Mouse (Mus musculus) hindbrain, embryonic 13.5 days (tissue): ENCODE data around the gene Cd274. TPM values are rescaled to one million over a fixed set of nuclear protein-coding genes. Genes with fewer than 3 reads are reported as not detected.

Experiments used
- ATAC-seq: fragments of 200-750 bp; cut with Nextera tagmentation; 2 replicates; pipeline ENCODE4 v1.8.0; 2017; ENCODE audit warnings: moderate TSS enrichment; ENCODE audit not compliant: low FRiP score
- H3K27ac ChIP-seq: fragments of 300-500 bp; sonication (generic); 2 replicates; pipeline ENCODE4 v1.5.1; 2015; ENCODE audit warnings: inconsistent platforms, mild to moderate bottlenecking, moderate library complexity
- H3K27me3 ChIP-seq: fragments of 300-500 bp; sonication (generic); 2 replicates; pipeline ENCODE4 v1.6.1; 2015; ENCODE audit warnings: mild to moderate bottlenecking, inconsistent platforms
- H3K36me3 ChIP-seq: fragments of 300-500 bp; sonication (generic); 2 replicates; pipeline ENCODE4 v1.6.1; 2015; ENCODE audit warnings: mild to moderate bottlenecking, inconsistent platforms
- H3K4me1 ChIP-seq: fragments of 300-500 bp; sonication (generic); replicated peaks from 2 replicates; pipeline ENCODE4 v1.6.1; 2015; ENCODE audit warnings: inconsistent platforms
- H3K4me2 ChIP-seq: fragments of 300-500 bp; sonication (generic); 2 replicates; pipeline ENCODE4 v1.6.1; 2015; ENCODE audit warnings: inconsistent platforms, mild to moderate bottlenecking, moderate library complexity
- H3K4me3 ChIP-seq: fragments of 300-500 bp; sonication (generic); 2 replicates; pipeline ENCODE4 v1.5.1; 2015; ENCODE audit warnings: mild to moderate bottlenecking, inconsistent platforms
- H3K9ac ChIP-seq: fragments of 300-500 bp; sonication (generic); 2 replicates; pipeline ENCODE4 v1.6.1; 2015; ENCODE audit warnings: mild to moderate bottlenecking, inconsistent platforms
- H3K9me3 ChIP-seq: fragments of 300-500 bp; sonication (generic); 2 replicates; pipeline ENCODE4 v1.6.1; 2016; ENCODE audit warnings: inconsistent platforms
- WGBS: fragments of 180-500 bp; shearing (Covaris S2); methylation state at CpG from one replicate; pipeline ENCODE4 v1.1.7; 2015; 5-methylcytosine and 5-hydroxymethylcytosine counted together
- polyA plus RNA-seq: library from polyadenylated mRNA; unstranded; fragments of >200 nt; fragmentation: Nextera tagmentation; extraction: Ambion mirVana; gene quantifications from 2 replicates; pipeline ENCODE4 v1.2.1, GENCODE M21; 2015

Cd274 gene
- polyA plus RNA-seq, 1 experiment from 2014 or later, result 0.38 TPM

DNA sequence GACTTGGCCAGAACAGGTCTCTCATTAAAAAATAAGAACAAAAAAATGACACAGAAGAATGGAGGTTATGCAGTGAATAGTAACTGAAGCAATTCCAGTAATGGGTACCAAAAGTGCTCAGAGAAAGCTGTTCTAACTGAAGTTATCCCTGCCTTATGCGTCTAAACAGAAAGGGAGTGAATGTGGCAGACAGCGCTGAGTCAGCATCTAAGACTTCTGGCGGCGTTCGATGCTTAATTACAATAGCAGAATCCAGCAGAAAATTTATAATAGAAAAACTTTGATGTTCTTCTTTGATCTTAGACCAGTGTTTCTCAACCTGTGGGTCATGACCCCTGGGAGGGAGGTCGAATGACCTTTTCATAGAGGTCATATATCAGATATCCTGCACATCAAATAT, 21.6 kb upstream of the Cd274 start:
- WGBS, result 88% methylated on average over 6 of the region's 6 CpGs
- Histone ChIP-seq H3K36me3 (peaks cover 13% of the 10 kb centered on the region), H3K9ac (no peak overlapping the region), H3K4me3 (no peak overlapping the region), H3K27ac (no peak overlapping the region), H3K4me2 (no peak overlapping the region), H3K9me3 (no peaks in the 10 kb centered on the region), H3K27me3 (no peaks in the 10 kb centered on the region), H3K4me1 (no peaks in the 10 kb centered on the region)
- no peak for ATAC-seq

DNA sequence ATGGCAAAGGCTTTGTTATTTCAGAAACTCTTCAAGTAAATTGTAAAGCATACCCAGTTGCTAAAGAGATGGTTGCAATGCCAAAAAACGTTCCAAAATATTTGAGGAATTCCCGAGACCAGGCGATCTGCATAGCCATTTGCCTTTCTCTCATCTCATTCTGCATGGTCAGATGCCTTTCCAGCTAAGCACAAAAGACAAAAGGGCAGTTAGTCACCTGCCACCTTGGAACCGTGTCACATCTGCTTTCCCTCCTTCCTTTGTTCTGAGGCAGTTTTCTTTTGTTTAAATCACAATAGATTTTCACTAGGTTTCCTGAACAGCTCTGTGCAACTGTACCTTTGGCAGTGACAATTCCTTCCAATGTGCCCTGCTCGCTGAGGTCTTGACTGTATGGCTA, 16.3 kb upstream of the Cd274 start:
- Histone ChIP-seq H3K36me3 (peaks cover 17% of the 10 kb centered on the region), H3K4me2 (no peak overlapping the region), H3K9ac (no peak overlapping the region), H3K27ac (no peak overlapping the region), H3K27me3 (no peaks in the 10 kb centered on the region), H3K4me1 (peaks cover 13% of the 10 kb centered on the region), H3K9me3 (no peaks in the 10 kb centered on the region), H3K4me3 (no peak overlapping the region)
- WGBS, result 18% methylated on average over 5 of the region's 5 CpGs
- ATAC-seq, result no peak

DNA sequence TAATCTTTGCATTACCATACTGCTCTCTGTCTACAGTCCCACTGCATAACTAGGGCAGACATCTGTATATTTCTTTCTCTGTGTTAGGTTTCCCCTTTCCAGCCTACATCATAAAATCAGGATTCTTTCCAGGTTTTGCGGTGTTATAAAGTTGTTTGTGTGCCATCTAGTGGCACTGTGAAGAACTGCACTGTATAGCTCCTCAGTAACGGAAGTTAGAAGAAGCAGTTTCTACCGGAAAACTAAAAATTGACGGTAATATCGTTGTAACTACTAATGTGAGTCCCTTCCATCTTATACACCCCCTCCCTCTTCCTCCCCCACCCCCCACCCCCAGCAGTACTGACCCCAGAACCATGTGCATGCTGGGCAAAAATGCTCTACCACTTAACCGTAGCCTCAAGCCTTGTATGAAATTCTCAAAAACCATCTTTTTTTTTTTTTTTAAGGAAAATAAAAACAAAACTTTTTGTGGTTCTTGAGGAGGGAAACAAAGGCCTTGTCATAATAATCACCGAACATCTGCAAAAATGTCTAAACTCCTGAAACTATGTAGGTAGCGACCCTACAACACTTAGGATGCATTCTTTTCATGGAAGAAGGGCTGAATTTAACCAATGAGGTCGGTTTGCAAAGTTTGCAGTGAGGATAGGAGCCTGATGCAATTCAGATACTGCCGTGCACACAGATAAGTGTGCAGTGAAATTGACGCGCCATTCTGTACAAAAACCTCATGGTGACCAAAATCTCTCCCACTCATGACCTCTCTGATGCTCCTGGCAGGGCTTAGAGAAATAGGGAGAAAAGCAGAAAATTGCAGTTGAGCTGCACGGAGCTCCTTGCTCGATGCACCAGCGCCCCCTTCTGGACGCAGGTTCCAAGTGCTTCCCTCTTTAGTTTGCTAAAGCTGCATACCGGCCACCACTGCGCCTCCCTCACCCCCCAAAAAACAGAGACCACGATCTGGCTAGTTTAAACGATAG, 12.1 kb upstream of the Cd274 start:
- Histone ChIP-seq H3K36me3 (peaks cover 27% of the 10 kb centered on the region), H3K4me1 (peaks cover 16% of the 10 kb centered on the region), H3K9me3 (no peaks in the 10 kb centered on the region), H3K4me2 (peak overlapping the region; percentile 51), H3K27me3 (no peaks in the 10 kb centered on the region), H3K27ac (no peak overlapping the region), H3K9ac (no peak overlapping the region), H3K4me3 (peak overlapping the region; percentile 15; the same call in 1 of the 2 replicates)
- WGBS, result 5% methylated on average over 20 of the region's 20 CpGs
- ATAC-seq, result peak; percentile 77

DNA sequence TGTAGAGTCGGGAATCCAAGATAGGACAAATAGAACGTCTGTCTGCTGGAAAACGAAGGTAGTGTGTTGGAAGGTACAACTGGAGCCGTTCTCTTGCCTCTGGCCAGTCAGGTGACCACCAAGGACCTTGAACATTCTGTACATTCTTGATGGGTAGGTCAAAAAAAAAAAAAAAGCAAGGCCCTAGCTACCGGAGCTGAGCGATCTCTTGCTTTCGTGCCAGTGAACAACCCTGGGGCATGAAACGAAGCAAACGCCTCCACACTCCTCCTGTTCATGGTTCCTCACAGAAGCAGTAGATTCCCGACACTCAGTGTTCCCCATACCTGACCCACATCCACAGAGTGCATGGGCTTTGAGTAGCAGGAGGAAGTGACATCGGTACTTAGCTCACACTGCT, 11.0 kb upstream of the Cd274 start:
- ATAC-seq, result no peak
- no peak overlapping the region for H3K27ac ChIP-seq
- 93% methylated on average over 11 of the region's 11 CpGs for WGBS

DNA sequence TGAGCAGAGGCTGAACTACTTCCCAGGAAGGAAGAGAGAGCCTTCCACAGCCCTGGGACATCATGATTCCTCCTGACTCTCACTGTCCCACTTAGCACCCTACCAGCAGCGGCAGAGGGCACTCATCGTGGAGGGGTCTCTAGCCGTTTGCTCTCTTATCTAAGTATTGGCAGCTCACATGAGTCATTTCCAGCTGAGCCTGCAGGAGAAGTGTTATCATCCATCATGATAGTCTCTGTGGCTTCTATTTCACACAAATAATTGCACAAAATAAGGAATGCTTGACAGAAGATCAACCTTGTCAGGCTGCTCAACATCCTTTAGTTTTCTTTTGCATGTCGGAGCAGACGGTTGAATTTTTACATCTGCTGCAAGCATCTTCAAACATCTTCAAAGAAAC, 7.0 kb upstream of the Cd274 start:
- 83% methylated on average over 5 of the region's 5 CpGs for WGBS
- Histone ChIP-seq H3K9ac (0 out of 2 replicates have a peak overlapping the region, but pooled peaks have one; percentile 87), H3K4me1 (peaks cover 26% of the 10 kb centered on the region), H3K27ac (no peak overlapping the region), H3K27me3 (no peaks in the 10 kb centered on the region), H3K4me3 (no peak overlapping the region), H3K9me3 (no peaks in the 10 kb centered on the region), H3K36me3 (peaks cover 23% of the 10 kb centered on the region), H3K4me2 (peak overlapping the region; percentile 64)
- ATAC-seq, result no peak

More for the DNA sequence above, 11.0 kb upstream of the Cd274 start:
- H3K4me2 ChIP-seq, result no peak overlapping the region
- no peak overlapping the region for H3K4me3 ChIP-seq
- H3K4me1 ChIP-seq, result peaks cover 22% of the 10 kb centered on the region
- no peak overlapping the region for H3K9ac ChIP-seq
- no peaks in the 10 kb centered on the region for H3K9me3 ChIP-seq
- no peaks in the 10 kb centered on the region for H3K27me3 ChIP-seq
- peaks cover 26% of the 10 kb centered on the region for H3K36me3 ChIP-seq

DNA sequence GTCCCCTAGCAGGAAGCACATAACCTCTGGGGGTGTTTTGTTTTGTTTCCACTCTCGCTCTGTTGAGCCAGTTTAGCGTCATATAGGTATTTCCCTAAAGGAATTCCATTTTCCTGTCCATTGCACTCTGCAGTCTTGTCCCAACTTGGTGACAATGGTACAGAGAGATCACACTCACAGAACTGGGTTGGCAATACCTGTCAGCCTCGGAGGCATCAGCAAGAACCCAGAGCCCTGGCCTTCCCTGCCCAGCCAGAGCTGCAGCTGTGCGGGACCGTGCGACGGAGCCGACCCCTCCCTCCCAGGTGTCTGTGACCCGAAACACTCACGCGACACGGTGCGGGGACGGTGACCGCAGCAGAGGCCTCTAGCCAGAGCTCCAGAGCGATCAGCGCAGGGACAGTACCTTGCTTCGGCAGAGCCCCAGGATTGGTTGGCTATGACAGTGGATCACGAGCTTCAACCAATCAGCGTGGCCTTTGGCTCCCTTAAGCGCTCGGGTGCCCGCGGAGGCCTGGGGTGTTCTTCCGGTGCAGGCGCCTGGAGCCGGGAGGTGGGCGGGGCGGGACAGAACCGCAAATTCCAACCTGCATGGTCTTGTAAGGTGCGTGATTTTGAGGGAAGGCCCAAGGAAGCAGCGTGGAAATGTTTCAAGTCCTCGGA, 5.7 kb upstream of the Cd274 start:
- Histone ChIP-seq H3K4me2 (peak overlapping the region; percentile 64), H3K9ac (peak overlapping the region; percentile 87), H3K4me3 (peak overlapping the region; percentile 75), H3K9me3 (no peaks in the 10 kb centered on the region), H3K4me1 (peaks cover 22% of the 10 kb centered on the region), H3K27ac (peak overlapping the region; percentile 77), H3K36me3 (peaks cover 19% of the 10 kb centered on the region), H3K27me3 (no peaks in the 10 kb centered on the region)
- 2% methylated on average over 33 of the region's 33 CpGs for WGBS
- ATAC-seq, result peak; percentile 100

DNA sequence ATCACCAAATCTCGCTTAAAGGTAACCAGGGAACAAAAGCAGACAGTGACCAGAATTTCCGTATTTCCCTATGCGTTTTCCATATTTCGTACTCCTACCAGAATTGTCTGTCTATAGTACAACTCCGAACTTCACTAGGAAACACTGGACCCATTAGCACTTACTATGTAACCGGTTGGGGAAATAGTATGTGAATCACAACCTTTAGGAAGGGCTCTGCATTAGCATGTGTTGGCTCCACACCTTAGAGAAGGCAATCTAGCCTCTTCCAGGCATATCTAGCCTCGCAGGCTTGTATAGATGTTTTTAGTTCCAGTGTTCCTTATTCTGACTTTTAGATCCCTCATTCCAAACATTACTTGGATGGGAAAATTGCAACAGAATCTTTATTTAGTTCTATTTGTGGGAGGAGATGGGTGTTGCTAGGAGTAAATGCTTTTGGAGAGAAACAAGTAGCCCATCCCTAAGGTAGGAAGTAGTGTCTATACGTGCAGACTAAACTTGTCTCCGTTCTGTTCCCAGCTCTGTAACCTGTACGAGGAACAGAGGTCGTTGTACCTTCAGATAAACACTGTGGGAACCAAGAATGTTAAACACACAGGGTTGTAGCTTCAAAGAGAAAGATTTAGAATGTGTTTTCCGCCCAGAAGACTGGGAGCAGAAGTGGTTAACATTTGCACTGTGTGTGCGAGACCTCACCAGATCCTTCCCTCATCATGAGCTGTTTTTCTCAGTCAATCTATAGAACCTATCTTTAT, 4.9 kb upstream of the Cd274 start:
- Histone ChIP-seq H3K4me1 (peaks cover 23% of the 10 kb centered on the region), H3K27ac (peak overlapping the region; percentile 77), H3K9ac (peak overlapping the region; percentile 87), H3K9me3 (no peaks in the 10 kb centered on the region), H3K4me2 (peak overlapping the region; percentile 64), H3K27me3 (no peaks in the 10 kb centered on the region), H3K36me3 (peaks cover 16% of the 10 kb centered on the region), H3K4me3 (peak overlapping the region; percentile 75)
- 50% methylated on average over 13 of the region's 13 CpGs for WGBS
- peak; percentile 60 for ATAC-seq

DNA sequence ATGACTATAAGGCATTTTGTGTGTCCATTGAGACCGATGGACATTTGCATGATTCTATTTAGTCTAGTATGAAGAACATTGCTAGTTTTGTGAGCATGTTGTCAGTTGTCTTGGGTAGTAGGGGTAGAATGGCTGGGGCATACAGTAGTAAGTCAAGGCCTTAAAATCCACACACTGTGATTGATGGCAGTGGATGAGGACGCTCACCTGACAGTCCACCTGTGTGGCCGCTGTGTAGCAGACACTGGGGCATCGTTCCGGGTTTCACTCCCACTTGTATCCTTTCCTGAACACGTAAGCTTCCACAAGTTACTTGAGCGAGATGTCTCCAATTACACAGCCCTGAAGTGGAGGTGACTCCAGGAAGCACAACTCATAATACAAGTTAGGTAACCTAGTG, 3.7 kb upstream of the Cd274 start:
- ATAC-seq, result no peak
- WGBS, result 90% methylated on average over 7 of the region's 7 CpGs
- Histone ChIP-seq H3K4me1 (peaks cover 26% of the 10 kb centered on the region), H3K36me3 (peaks cover 7% of the 10 kb centered on the region), H3K4me3 (no peak overlapping the region), H3K27me3 (peaks cover under 1% of the 10 kb centered on the region; the same call in 1 of the 2 replicates), H3K9me3 (no peaks in the 10 kb centered on the region), H3K27ac (no peak overlapping the region), H3K4me2 (no peak overlapping the region), H3K9ac (no peak overlapping the region)

DNA sequence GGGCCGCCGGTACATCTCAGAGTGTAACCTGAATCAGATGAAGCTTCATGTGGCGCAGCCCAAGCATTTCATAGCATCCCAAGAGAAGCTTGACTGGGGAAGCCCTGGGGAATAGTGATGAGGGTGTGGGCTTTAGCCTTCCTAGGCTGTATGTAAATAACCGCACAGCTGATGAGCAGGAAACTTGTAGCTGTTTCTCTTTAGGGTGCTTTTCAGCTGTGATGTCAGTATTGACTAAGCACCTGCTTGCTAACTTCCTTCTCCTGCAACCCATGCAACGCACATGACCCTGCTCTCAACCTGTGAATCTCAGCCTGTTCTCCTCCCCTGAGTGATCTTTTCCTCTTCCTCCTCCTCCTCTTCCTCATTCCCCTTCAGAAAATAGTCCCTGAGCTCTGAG, 3.2 kb upstream of the Cd274 start:
- Histone ChIP-seq H3K9ac (no peak overlapping the region), H3K9me3 (no peaks in the 10 kb centered on the region), H3K27ac (no peak overlapping the region), H3K4me2 (no peak overlapping the region), H3K4me1 (peaks cover 26% of the 10 kb centered on the region), H3K27me3 (peaks cover 5% of the 10 kb centered on the region; the same call in 1 of the 2 replicates), H3K4me3 (no peak overlapping the region), H3K36me3 (peaks cover 1% of the 10 kb centered on the region)
- 76% methylated on average over 5 of the region's 5 CpGs for WGBS
- no peak for ATAC-seq

DNA sequence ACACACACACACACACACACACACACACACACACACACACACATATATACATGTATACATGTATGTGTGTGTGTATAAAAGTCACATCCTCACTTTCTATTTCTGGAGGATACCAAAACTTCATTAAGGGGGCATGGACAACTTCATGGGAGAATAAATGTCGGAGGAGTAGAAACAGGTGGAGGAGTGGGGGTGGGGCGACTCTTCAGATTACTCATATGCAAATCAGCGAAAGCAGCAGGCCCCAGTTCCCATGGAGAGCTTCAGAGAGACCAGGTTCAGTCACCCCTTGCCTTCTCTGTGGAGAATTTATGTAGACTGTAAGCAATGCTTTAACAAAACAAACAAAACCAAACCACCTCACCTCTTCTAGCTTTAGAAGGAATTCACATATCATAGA, 2.1 kb upstream of the Cd274 start:
- H3K27ac ChIP-seq, result no peak overlapping the region
- H3K27me3 ChIP-seq, result peaks cover 5% of the 10 kb centered on the region; the same call in 1 of the 2 replicates
- no peak overlapping the region for H3K9ac ChIP-seq
- no peak overlapping the region for H3K4me2 ChIP-seq
- H3K4me3 ChIP-seq, result no peak overlapping the region
- peaks cover 23% of the 10 kb centered on the region for H3K4me1 ChIP-seq
- H3K36me3 ChIP-seq, result no peaks in the 10 kb centered on the region
- no peak for ATAC-seq
- no peaks in the 10 kb centered on the region for H3K9me3 ChIP-seq
- 19% methylated on average over 3 of the region's 3 CpGs for WGBS

DNA sequence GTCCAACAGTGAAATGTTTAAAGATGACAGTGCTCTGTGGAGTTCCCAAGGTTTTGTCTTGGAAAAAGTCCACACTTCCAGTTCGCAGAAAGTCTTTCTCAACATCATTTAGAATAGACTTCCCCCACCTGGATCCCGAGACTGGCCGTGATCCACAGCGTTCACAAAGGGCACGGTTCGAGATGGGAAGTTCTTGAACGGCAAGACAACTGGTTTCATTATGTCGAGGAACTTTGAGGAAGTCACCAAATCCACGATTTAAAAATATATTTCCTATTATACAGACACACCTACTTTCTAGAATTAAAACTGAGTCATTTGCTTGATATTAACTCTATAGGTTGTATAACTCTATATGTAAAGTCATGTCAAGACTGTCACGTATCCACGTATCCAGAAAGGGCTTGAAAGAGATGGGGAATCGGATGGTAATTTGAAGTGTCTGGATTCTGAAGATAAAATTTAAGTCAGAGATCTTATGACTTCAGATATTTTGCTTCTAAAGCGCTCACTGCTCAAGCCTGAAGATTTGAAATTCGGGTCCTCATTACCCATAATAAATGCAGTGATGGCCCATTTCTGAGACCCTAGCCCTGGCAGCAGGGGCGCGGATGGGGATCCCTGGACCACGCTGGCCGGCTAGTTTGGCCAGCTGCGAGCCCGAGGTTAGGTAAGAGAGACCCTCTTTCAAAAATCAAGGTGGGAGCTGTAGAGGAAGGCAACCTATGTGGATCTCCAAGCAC, 858 bp upstream of the Cd274 start:
- Histone ChIP-seq H3K4me1 (peaks cover 10% of the 10 kb centered on the region), H3K9ac (peak overlapping the region; percentile 60; the same call in 1 of the 2 replicates), H3K27me3 (peaks cover 5% of the 10 kb centered on the region; the same call in 1 of the 2 replicates), H3K27ac (no peak overlapping the region), H3K4me2 (peak overlapping the region; percentile 71), H3K4me3 (peak overlapping the region; percentile 44), H3K36me3 (no peaks in the 10 kb centered on the region), H3K9me3 (no peaks in the 10 kb centered on the region)
- ATAC-seq, result no peak
- WGBS, result 60% methylated on average over 20 of the region's 20 CpGs
